Comparison of ENCODE assay signal across 8 mouse cellular contexts in the genomic region with DNA sequence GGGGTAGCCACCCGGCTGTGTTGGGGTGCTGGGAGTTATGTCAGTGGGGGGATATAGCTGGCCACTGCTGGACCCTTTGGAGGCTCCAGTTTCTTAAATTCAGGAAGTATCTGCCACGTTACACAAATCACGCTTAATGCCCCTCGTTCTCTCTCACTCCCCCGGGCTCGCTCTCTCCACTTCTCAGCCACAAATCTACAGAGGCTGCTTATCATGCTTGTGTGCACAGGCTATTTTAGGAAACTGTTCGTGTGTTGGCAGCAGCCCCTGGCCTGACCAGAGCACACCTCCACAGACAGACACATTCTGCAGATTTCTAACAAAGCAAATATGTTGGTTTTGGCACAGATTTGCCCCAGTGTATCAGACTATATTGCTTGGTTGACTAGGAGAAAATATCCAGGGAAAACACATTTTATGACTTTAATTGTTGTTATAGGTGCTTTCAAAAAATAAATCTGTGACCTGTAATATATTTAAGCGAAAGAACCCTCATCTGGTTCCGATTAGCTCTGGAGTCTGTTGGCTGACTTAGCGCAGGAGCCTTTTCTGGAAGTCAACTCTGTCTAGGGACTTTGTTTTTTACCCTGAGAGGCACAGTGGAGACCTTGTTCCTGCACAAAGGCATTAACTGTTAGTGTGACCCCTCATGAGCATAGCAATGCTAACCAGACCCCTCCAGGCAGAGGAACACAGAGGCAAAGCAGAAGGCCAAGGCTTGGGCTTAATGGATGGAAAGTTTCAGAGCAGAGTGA. TPM values are rescaled to one million over a fixed set of nuclear protein-coding genes. Genes with fewer than 3 reads are reported as not detected.
A peak's percentile ranks its signal among the peaks of the same experiment; 100 is the strongest.
DNase-seq lines count a peak whose midpoint lies in the region; ATAC-seq and TF ChIP-seq lines count a peak whose summit lies in the region.

No protein-coding gene starts in this region.

- peak; percentile 31 for DNase-seq in hindbrain, embryonic 10.5 days (ENCODE audit: low spot score)
- peak; percentile 48 for DNase-seq in cerebellum, adult 11-12 months
- peak; percentile 84 for DNase-seq in heart, embryonic 10.5 days (ENCODE audit: low spot score)
- peak; percentile 90 for DNase-seq in limb, embryonic 14.5 days (ENCODE audit: low spot score)
- DNase-seq in left cerebral cortex, adult 2 months (ENCODE audit: extremely low spot score in 1 of 2, low spot score in 2 of 2): no peak
- no peak for DNase-seq in left cerebral cortex, postnatal 14 days (ENCODE audit: low spot score in 2 of 2)
- no peak for DNase-seq in urinary bladder, postnatal 10 days (ENCODE audit: low spot score)

- no peak for TF ChIP-seq POLR2A in limb, embryonic 14.5 days (IDR thresholded peaks at IDR 0.05; ENCODE audit: borderline replicate concordance, extremely low read depth, insufficient read depth, insufficient read length)

- no peak overlapping the region for H3K9ac ChIP-seq in hindbrain, embryonic 16.5 days (ENCODE audit: low read depth, low read length)
- peak overlapping the region; percentile 28; the same call in 1 of the 2 replicates for H3K9ac ChIP-seq in limb, embryonic 14.5 days (ENCODE audit: low read depth, low read length, severe bottlenecking)

- no peak for ATAC-seq in hindbrain, embryonic 16.5 days
- peak; percentile 89 for ATAC-seq in limb, embryonic 14.5 days (ENCODE audit: low FRiP score, low read depth)

- H3K9me3 ChIP-seq in hindbrain, embryonic 10.5 days: 0 out of 2 replicates have a peak, but pooled peaks cover 4% of the 10 kb centered on the region
- no peaks in the 10 kb centered on the region; the same call in 1 of the 2 replicates for H3K9me3 ChIP-seq in hindbrain, embryonic 16.5 days (ENCODE audit: control insufficient read depth, low read length)
- H3K9me3 ChIP-seq in heart, embryonic 10.5 days: no peaks in the 10 kb centered on the region
- H3K9me3 ChIP-seq in limb, embryonic 14.5 days (ENCODE audit: control insufficient read depth, low read length): no peaks in the 10 kb centered on the region

- H3K36me3 ChIP-seq in hindbrain, embryonic 10.5 days: no peaks in the 10 kb centered on the region
- no peaks in the 10 kb centered on the region for H3K36me3 ChIP-seq in hindbrain, embryonic 16.5 days (ENCODE audit: control insufficient read depth, insufficient read depth, low read length)
- no peaks in the 10 kb centered on the region for H3K36me3 ChIP-seq in heart, embryonic 10.5 days
- no peaks in the 10 kb centered on the region for H3K36me3 ChIP-seq in limb, embryonic 14.5 days (ENCODE audit: control insufficient read depth, insufficient read depth, low read length)

- H3K4me2 ChIP-seq in hindbrain, embryonic 16.5 days (ENCODE audit: low read length): no peak overlapping the region
- H3K4me2 ChIP-seq in limb, embryonic 14.5 days (replicated peaks; ENCODE audit: low read depth, low read length, severe bottlenecking): peak overlapping the region; percentile 35

- peak overlapping the region; percentile 26 for H3K27ac ChIP-seq in hindbrain, embryonic 10.5 days
- no peak overlapping the region for H3K27ac ChIP-seq in hindbrain, embryonic 16.5 days (ENCODE audit: low read depth, low read length)
- peak overlapping the region; percentile 93 for H3K27ac ChIP-seq in heart, embryonic 10.5 days
- peak overlapping the region; percentile 89 for H3K27ac ChIP-seq in limb, embryonic 14.5 days (replicated peaks; ENCODE audit: low read depth, low read length)
- H3K27ac ChIP-seq in left cerebral cortex, adult 2 months: no peak overlapping the region

- H3K27me3 ChIP-seq in hindbrain, embryonic 10.5 days (ENCODE audit: insufficient read depth, poor library complexity, severe bottlenecking): no peaks in the 10 kb centered on the region
- H3K27me3 ChIP-seq in hindbrain, embryonic 16.5 days (replicated peaks; ENCODE audit: control insufficient read depth, insufficient read depth, low read length): no peaks in the 10 kb centered on the region
- no peaks in the 10 kb centered on the region for H3K27me3 ChIP-seq in heart, embryonic 10.5 days (ENCODE audit: insufficient read depth, poor library complexity, severe bottlenecking)
- H3K27me3 ChIP-seq in limb, embryonic 14.5 days (ENCODE audit: control insufficient read depth, insufficient read depth, low read length): no peaks in the 10 kb centered on the region

- 60% methylated on average over 10 of the region's 10 CpGs for WGBS in hindbrain, embryonic 10.5 days
- WGBS in hindbrain, embryonic 16.5 days: 49% methylated on average over 10 of the region's 10 CpGs
- 15% methylated on average over 10 of the region's 10 CpGs for WGBS in heart, embryonic 10.5 days
- 14% methylated on average over 10 of the region's 10 CpGs for WGBS in limb, embryonic 14.5 days

- peaks cover 17% of the 10 kb centered on the region for H3K4me1 ChIP-seq in hindbrain, embryonic 10.5 days (replicated peaks)
- H3K4me1 ChIP-seq in hindbrain, embryonic 16.5 days (ENCODE audit: control insufficient read depth, insufficient read depth, low read depth, low read length): peaks cover 2% of the 10 kb centered on the region; the same call in 1 of the 2 replicates
- H3K4me1 ChIP-seq in heart, embryonic 10.5 days: peaks cover 31% of the 10 kb centered on the region
- peaks cover 18% of the 10 kb centered on the region for H3K4me1 ChIP-seq in limb, embryonic 14.5 days (ENCODE audit: control insufficient read depth, insufficient read depth, low read length)

- H3K4me3 ChIP-seq in hindbrain, embryonic 10.5 days: no peak overlapping the region
- no peak overlapping the region for H3K4me3 ChIP-seq in hindbrain, embryonic 16.5 days (ENCODE audit: low read length)
- peak overlapping the region; percentile 41; the same call in 1 of the 2 replicates for H3K4me3 ChIP-seq in heart, embryonic 10.5 days
- H3K4me3 ChIP-seq in limb, embryonic 14.5 days (replicated peaks; ENCODE audit: low read length): no peak overlapping the region
- H3K4me3 ChIP-seq in left cerebral cortex, adult 2 months: no peak overlapping the region

- intact Hi-C loops in left cerebral cortex, adult 2 months (cut with DNase I): no loop called here
- intact Hi-C loops in left cerebral cortex, postnatal 14 days (cut with DNase I): no loop called here

- no peak for TF ChIP-seq CTCF in left cerebral cortex, adult 2 months (IDR thresholded peaks at IDR 0.05)

RNA-seq across cellular contexts. Expression of a gene that starts 51.2 kb away (rescaled TPM):
- 2.5 and 3.1 TPM in 2 replicates for polyA plus RNA-seq in hindbrain, embryonic 10.5 days (2016; fragmentation: Nextera tagmentation; extraction: Ambion mirVana)
- 0.36 TPM in 1 of 2 replicates, not detected in the other for polyA plus RNA-seq in hindbrain, embryonic 16.5 days (2015; fragmentation: Nextera tagmentation; extraction: Ambion mirVana)
- polyA plus RNA-seq in heart, embryonic 10.5 days (2016; fragmentation: Nextera tagmentation; extraction: Ambion mirVana): 0.80 and 1.5 TPM in 2 replicates
- 0.13 and 0.39 TPM in 2 replicates for polyA plus RNA-seq in limb, embryonic 14.5 days (2012; rRNA removed)
- 0.50 and 1.1 TPM in 2 replicates for polyA plus RNA-seq in limb, embryonic 14.5 days (2014; fragmentation: Nextera tagmentation; extraction: Ambion mirVana)
- 1 to 10 TPM in 1 of 2 experiments, under 1 TPM in 1; 0.66 to 1.2 TPM for total RNA-seq in left cerebral cortex, adult 2 months (2021)
- total RNA-seq in left cerebral cortex, postnatal 14 days (2021): under 1 TPM; 0.95 to 0.99 TPM

RNA-seq across cellular contexts. Expression of a gene that starts 53.3 kb away (rescaled TPM):
- polyA plus RNA-seq in hindbrain, embryonic 10.5 days (2016; fragmentation: Nextera tagmentation; extraction: Ambion mirVana): 111 and 143 TPM in 2 replicates
- 94.9 and 104 TPM in 2 replicates for polyA plus RNA-seq in hindbrain, embryonic 16.5 days (2015; fragmentation: Nextera tagmentation; extraction: Ambion mirVana)
- polyA plus RNA-seq in heart, embryonic 10.5 days (2016; fragmentation: Nextera tagmentation; extraction: Ambion mirVana): 181 and 184 TPM in 2 replicates
- polyA plus RNA-seq in limb, embryonic 14.5 days (2012; rRNA removed): 167 and 189 TPM in 2 replicates
- 129 and 136 TPM in 2 replicates for polyA plus RNA-seq in limb, embryonic 14.5 days (2014; fragmentation: Nextera tagmentation; extraction: Ambion mirVana)
- 100 to 1,000 TPM; 219 to 221 TPM for total RNA-seq in left cerebral cortex, adult 2 months (2021)
- total RNA-seq in left cerebral cortex, postnatal 14 days (2021): 100 to 1,000 TPM; 199 TPM

Comparison
In these comparisons a context has a peak if more than half of its experiments do, and no peak if none do; other contexts are left out.
1. H3K27ac ChIP-seq: peak in hindbrain, embryonic 10.5 days (single experiment), heart, embryonic 10.5 days (single experiment) and limb, embryonic 14.5 days (single experiment); none in hindbrain, embryonic 16.5 days (single experiment) and left cerebral cortex, adult 2 months (single experiment).
2. DNase-seq: peak in hindbrain, embryonic 10.5 days (single experiment), cerebellum, adult 11-12 months (single experiment), heart, embryonic 10.5 days (single experiment) and limb, embryonic 14.5 days (single experiment); none in left cerebral cortex, adult 2 months (0 of 2), left cerebral cortex, postnatal 14 days (0 of 2) and urinary bladder, postnatal 10 days (single experiment).